Mouse (Mus musculus): ENCODE results near the gene Tubg1.

- TF ChIP-seq CTCF (IDR thresholded peaks at IDR 0.05; ENCODE audit: low read depth) (no peak), EP300 (IDR thresholded peaks at IDR 0.05; ENCODE audit: low read depth) (no peak)
Observed at GRCm38 (mm10) chr11:101086323-101086674, 33.4 kb upstream of the Tubg1 start.

Measured in heart, postnatal 0 days (tissue).